Mouse (Mus musculus): ENCODE results near the gene Adamts17. TPM values are rescaled to one million over a fixed set of nuclear protein-coding genes. Genes with fewer than 3 reads are reported as not detected.

Gene Adamts17
- polyA plus RNA-seq, 1 experiment from 2014 or later, result 3.6 TPM

GRCm38 (mm10) chr7:66810436-66810835, 29.1 kb upstream of the Adamts17 start:
- Histone ChIP-seq H3K4me1 (ENCODE audit: insufficient read depth, low read length) (no peaks in the 10 kb centered on the region), H3K36me3 (ENCODE audit: insufficient read depth, low read length) (no peaks in the 10 kb centered on the region)

DNA sequence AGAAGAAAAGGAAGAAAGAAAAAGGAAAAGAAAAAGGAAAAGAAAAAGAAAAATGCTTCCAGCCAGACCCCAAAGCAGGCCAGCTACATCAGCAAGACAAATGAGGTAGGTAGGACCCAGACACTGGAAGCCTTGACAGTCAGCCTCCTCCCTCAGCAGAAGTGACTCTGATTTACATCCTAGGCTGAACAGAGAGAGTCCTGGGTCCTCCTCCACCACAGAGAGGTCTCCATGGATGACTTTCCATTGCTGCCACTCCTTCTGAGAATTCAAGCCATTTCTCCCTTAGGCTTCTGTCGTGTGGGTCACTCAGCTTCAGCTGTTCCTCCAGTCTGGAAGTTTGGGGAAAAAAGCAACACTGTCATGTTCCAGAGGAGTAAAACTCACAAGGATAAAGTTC, 28.2 kb upstream of the Adamts17 start:
- no peak overlapping the region for H3K4me2 ChIP-seq (replicated peaks; ENCODE audit: low read depth, low read length)
- H3K36me3 ChIP-seq (ENCODE audit: insufficient read depth, low read length), result no peaks in the 10 kb centered on the region
- H3K9me3 ChIP-seq (ENCODE audit: low read length), result no peaks in the 10 kb centered on the region
- 16% methylated on average over 1 of the region's 1 CpGs for WGBS
- H3K4me3 ChIP-seq (ENCODE audit: low read length), result no peak overlapping the region
- H3K9ac ChIP-seq (replicated peaks; ENCODE audit: low read length), result no peak overlapping the region
- ATAC-seq (ENCODE audit: low FRiP score, low TSS enrichment), result no peak
- no peaks in the 10 kb centered on the region for H3K4me1 ChIP-seq (ENCODE audit: insufficient read depth, low read length)
- H3K27me3 ChIP-seq (ENCODE audit: insufficient read depth, low read length), result no peaks in the 10 kb centered on the region
- H3K27ac ChIP-seq (ENCODE audit: low read length), result no peak overlapping the region

More at GRCm38 (mm10) chr7:66810436-66810835, 29.1 kb upstream of the Adamts17 start:
- no peak overlapping the region for H3K4me3 ChIP-seq (ENCODE audit: low read length)
- ATAC-seq (ENCODE audit: low FRiP score, low TSS enrichment), result no peak
- H3K9ac ChIP-seq (replicated peaks; ENCODE audit: low read length), result no peak overlapping the region
- H3K4me2 ChIP-seq (replicated peaks; ENCODE audit: low read depth, low read length), result no peak overlapping the region
- no peak overlapping the region for H3K27ac ChIP-seq (ENCODE audit: low read length)
- no peaks in the 10 kb centered on the region for H3K9me3 ChIP-seq (ENCODE audit: low read length)
- 96% methylated on average over 7 of the region's 7 CpGs for WGBS
- H3K27me3 ChIP-seq (ENCODE audit: insufficient read depth, low read length), result no peaks in the 10 kb centered on the region

DNA sequence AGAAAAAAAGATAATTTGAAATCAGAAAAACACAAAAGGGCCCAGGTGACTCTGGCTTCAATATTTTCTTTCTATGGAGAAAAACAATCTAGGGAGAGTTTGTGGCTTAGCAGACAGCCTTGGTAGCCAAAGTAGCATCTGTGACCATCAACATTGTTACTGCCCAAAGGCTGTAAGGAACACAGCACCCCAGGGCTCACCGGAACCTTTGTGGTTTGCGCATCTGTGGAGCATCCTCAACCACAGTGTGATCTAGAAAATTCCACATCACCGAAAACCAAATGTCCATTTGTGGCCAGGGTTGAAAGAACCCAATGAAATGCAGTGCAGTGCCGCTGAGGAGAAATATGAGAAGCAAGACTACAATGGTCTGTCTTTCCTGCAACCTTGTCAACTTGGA, 27.2 kb upstream of the Adamts17 start:
- Histone ChIP-seq H3K4me2 (replicated peaks; ENCODE audit: low read depth, low read length) (no peak overlapping the region), H3K9ac (replicated peaks; ENCODE audit: low read length) (no peak overlapping the region), H3K4me1 (ENCODE audit: insufficient read depth, low read length) (no peaks in the 10 kb centered on the region), H3K27me3 (ENCODE audit: insufficient read depth, low read length) (no peaks in the 10 kb centered on the region), H3K9me3 (ENCODE audit: low read length) (no peaks in the 10 kb centered on the region), H3K27ac (ENCODE audit: low read length) (no peak overlapping the region), H3K36me3 (ENCODE audit: insufficient read depth, low read length) (no peaks in the 10 kb centered on the region), H3K4me3 (ENCODE audit: low read length) (no peak overlapping the region)
- 62% methylated on average over 4 of the region's 4 CpGs for WGBS
- no peak for ATAC-seq (ENCODE audit: low FRiP score, low TSS enrichment)

GRCm38 (mm10) chr7:66812737-66813136, 26.8 kb upstream of the Adamts17 start:
- H3K4me3 ChIP-seq (ENCODE audit: low read length), result no peak overlapping the region
- no peak overlapping the region for H3K27ac ChIP-seq (ENCODE audit: low read length)
- peak; percentile 27; the same call in 1 of the 2 replicates for ATAC-seq (ENCODE audit: low FRiP score, low TSS enrichment)
- no peaks in the 10 kb centered on the region for H3K4me1 ChIP-seq (ENCODE audit: insufficient read depth, low read length)
- no peak overlapping the region for H3K9ac ChIP-seq (replicated peaks; ENCODE audit: low read length)
- no peaks in the 10 kb centered on the region for H3K27me3 ChIP-seq (ENCODE audit: insufficient read depth, low read length)
- no peaks in the 10 kb centered on the region for H3K36me3 ChIP-seq (ENCODE audit: insufficient read depth, low read length)
- no peaks in the 10 kb centered on the region for H3K9me3 ChIP-seq (ENCODE audit: low read length)
- WGBS, result 25% methylated on average over 9 of the region's 9 CpGs
- no peak overlapping the region for H3K4me2 ChIP-seq (replicated peaks; ENCODE audit: low read depth, low read length)

DNA sequence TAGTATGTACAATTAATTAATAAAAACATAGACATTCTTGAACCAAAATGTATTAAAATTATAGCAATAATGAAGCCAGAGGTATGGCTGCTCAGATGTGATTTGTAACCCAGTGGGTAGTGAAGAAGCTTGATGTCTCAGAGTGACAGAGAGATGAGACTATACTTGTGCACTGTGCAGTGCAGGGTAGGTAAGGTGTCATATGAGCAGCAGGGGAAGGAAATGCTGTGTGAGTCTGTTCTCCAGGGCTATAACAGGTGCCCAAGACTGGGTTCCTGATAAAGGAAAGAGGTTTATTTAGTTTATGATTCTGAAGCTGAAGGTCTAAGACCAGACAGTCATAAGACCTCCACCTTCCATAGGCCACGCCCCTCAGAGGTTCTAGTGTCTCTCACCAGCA, 26.4 kb upstream of the Adamts17 start:
- no peaks in the 10 kb centered on the region for H3K27me3 ChIP-seq (ENCODE audit: insufficient read depth, low read length)
- no peak overlapping the region for H3K27ac ChIP-seq (ENCODE audit: low read length)
- H3K9me3 ChIP-seq (ENCODE audit: low read length), result no peaks in the 10 kb centered on the region
- ATAC-seq (ENCODE audit: low FRiP score, low TSS enrichment), result no peak
- H3K4me1 ChIP-seq (ENCODE audit: insufficient read depth, low read length), result no peaks in the 10 kb centered on the region
- no peak overlapping the region for H3K9ac ChIP-seq (replicated peaks; ENCODE audit: low read length)
- H3K4me2 ChIP-seq (replicated peaks; ENCODE audit: low read depth, low read length), result no peak overlapping the region
- no peaks in the 10 kb centered on the region for H3K36me3 ChIP-seq (ENCODE audit: insufficient read depth, low read length)
- WGBS, result 85% methylated on average over 1 of the region's 1 CpGs
- no peak overlapping the region for H3K4me3 ChIP-seq (ENCODE audit: low read length)

- no peak overlapping the region for H3K9ac ChIP-seq (replicated peaks; ENCODE audit: low read length)
- H3K27ac ChIP-seq (ENCODE audit: low read length), result no peak overlapping the region
- H3K9me3 ChIP-seq (ENCODE audit: low read length), result no peaks in the 10 kb centered on the region
- H3K4me1 ChIP-seq (ENCODE audit: insufficient read depth, low read length), result no peaks in the 10 kb centered on the region
- H3K4me2 ChIP-seq (replicated peaks; ENCODE audit: low read depth, low read length), result no peak overlapping the region
- 85% methylated on average over 6 of the region's 6 CpGs for WGBS
- no peaks in the 10 kb centered on the region for H3K36me3 ChIP-seq (ENCODE audit: insufficient read depth, low read length)
- H3K4me3 ChIP-seq (ENCODE audit: low read length), result no peak overlapping the region
- no peak for ATAC-seq (ENCODE audit: low FRiP score, low TSS enrichment)
- H3K27me3 ChIP-seq (ENCODE audit: insufficient read depth, low read length), result no peaks in the 10 kb centered on the region
Measured at GRCm38 (mm10) chr7:66815526-66815925, 24.0 kb upstream of the Adamts17 start.

- WGBS, result 30% methylated on average over 6 of the region's 6 CpGs
- no peak overlapping the region for H3K4me3 ChIP-seq (ENCODE audit: low read length)
- H3K9ac ChIP-seq (replicated peaks; ENCODE audit: low read length), result no peak overlapping the region
- H3K9me3 ChIP-seq (ENCODE audit: low read length), result no peaks in the 10 kb centered on the region
- no peak overlapping the region for H3K27ac ChIP-seq (ENCODE audit: low read length)
- H3K36me3 ChIP-seq (ENCODE audit: insufficient read depth, low read length), result no peaks in the 10 kb centered on the region
- H3K4me2 ChIP-seq (replicated peaks; ENCODE audit: low read depth, low read length), result no peak overlapping the region
- no peaks in the 10 kb centered on the region for H3K27me3 ChIP-seq (ENCODE audit: insufficient read depth, low read length)
- H3K4me1 ChIP-seq (ENCODE audit: insufficient read depth, low read length), result no peaks in the 10 kb centered on the region
- ATAC-seq (ENCODE audit: low FRiP score, low TSS enrichment), result no peak
Measured at GRCm38 (mm10) chr7:66820034-66820433, 19.5 kb upstream of the Adamts17 start.

GRCm38 (mm10) chr7:66830803-66831202, 8.7 kb upstream of the Adamts17 start:
- Histone ChIP-seq H3K4me3 (ENCODE audit: low read length) (no peak overlapping the region), H3K27ac (ENCODE audit: low read length) (peak overlapping the region; percentile 27; the same call in 1 of the 2 replicates), H3K4me1 (ENCODE audit: insufficient read depth, low read length) (peaks cover 13% of the 10 kb centered on the region), H3K27me3 (ENCODE audit: insufficient read depth, low read length) (no peaks in the 10 kb centered on the region), H3K4me2 (replicated peaks; ENCODE audit: low read depth, low read length) (no peak overlapping the region; the same call in 1 of the 2 replicates), H3K9me3 (ENCODE audit: low read length) (no peaks in the 10 kb centered on the region), H3K36me3 (ENCODE audit: insufficient read depth, low read length) (no peaks in the 10 kb centered on the region), H3K9ac (replicated peaks; ENCODE audit: low read length) (no peak overlapping the region)
- no peak for ATAC-seq (ENCODE audit: low FRiP score, low TSS enrichment)
- 58% methylated on average over 5 of the region's 5 CpGs for WGBS

- Histone ChIP-seq H3K4me1 (ENCODE audit: insufficient read depth, low read length) (peaks cover 13% of the 10 kb centered on the region), H3K9ac (replicated peaks; ENCODE audit: low read length) (no peak overlapping the region), H3K4me3 (ENCODE audit: low read length) (no peak overlapping the region), H3K36me3 (ENCODE audit: insufficient read depth, low read length) (no peaks in the 10 kb centered on the region), H3K27me3 (ENCODE audit: insufficient read depth, low read length) (no peaks in the 10 kb centered on the region), H3K4me2 (replicated peaks; ENCODE audit: low read depth, low read length) (no peak overlapping the region; the same call in 1 of the 2 replicates), H3K9me3 (ENCODE audit: low read length) (no peaks in the 10 kb centered on the region), H3K27ac (ENCODE audit: low read length) (peak overlapping the region; percentile 27; the same call in 1 of the 2 replicates)
- no peak for ATAC-seq (ENCODE audit: low FRiP score, low TSS enrichment)
- WGBS, result 49% methylated on average over 5 of the region's 5 CpGs
Measured at GRCm38 (mm10) chr7:66831295-66831694, 8.2 kb upstream of the Adamts17 start.

- peak overlapping the region; percentile 67 for H3K4me3 ChIP-seq (ENCODE audit: low read length)
- H3K9ac ChIP-seq (replicated peaks; ENCODE audit: low read length), result peak overlapping the region; percentile 70
- WGBS, result under 1% methylated on average over 74 of the region's 76 CpGs
- peaks cover 11% of the 10 kb centered on the region; the same call in 1 of the 2 replicates for H3K27me3 ChIP-seq (ENCODE audit: insufficient read depth, low read length)
- no peaks in the 10 kb centered on the region for H3K9me3 ChIP-seq (ENCODE audit: low read length)
- peak; percentile 39 for ATAC-seq (ENCODE audit: low FRiP score, low TSS enrichment)
- peak overlapping the region; percentile 100 for H3K4me2 ChIP-seq (replicated peaks; ENCODE audit: low read depth, low read length)
- peaks cover 5% of the 10 kb centered on the region; the same call in 1 of the 2 replicates for H3K4me1 ChIP-seq (ENCODE audit: insufficient read depth, low read length)
- no peaks in the 10 kb centered on the region for H3K36me3 ChIP-seq (ENCODE audit: insufficient read depth, low read length)
- 0 out of 2 replicates have a peak overlapping the region, but pooled peaks have one; percentile 42 for H3K27ac ChIP-seq (ENCODE audit: low read length)
Measured at GRCm38 (mm10) chr7:66840008-66840719, 629 bp downstream of the Adamts17 start.
